Mouse (Mus musculus): ENCODE data around the gene Pla2g2c.

Gene Pla2g2c

DNA sequence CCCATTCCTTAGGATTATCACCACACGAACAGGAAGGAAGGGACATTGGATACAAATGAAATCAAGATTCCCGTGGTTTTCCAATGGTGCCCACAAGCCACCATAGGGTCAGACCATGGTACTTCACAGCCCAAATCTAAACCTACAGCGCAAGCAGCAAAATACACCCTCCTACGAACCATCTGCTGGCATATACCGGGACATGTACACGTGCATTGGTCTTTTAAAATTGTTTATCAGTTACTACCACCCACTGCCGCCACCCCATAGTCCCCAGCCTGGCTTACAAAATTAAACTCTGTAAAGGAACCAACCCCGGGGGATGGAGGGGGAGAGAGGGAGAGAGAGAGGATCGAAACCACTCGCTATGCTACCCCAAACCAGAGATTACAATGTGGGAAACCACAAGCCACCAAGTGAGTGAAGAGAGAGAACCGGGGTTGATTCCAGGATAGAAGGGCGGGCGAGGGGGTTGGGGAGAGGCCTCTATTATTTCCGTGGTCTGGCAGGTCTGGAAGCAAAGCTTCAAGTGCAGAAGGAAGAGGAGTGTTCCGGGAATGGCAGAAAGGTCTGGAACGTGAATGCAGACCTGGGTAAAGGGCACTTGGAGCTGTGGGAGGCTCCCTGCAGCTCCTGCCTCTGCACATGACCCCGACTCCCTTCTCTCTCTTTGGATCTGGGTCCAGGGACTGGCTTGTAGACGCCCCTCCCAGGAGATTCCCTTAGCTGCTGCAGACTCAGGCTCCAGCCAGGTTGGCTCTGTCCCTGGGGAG lies at the start of gene Pla2g2c:
Pla2g2c (plus strand) TSS at position 439 of the 773 bp plus-strand sequence.
- no peak for DNase-seq

DNA sequence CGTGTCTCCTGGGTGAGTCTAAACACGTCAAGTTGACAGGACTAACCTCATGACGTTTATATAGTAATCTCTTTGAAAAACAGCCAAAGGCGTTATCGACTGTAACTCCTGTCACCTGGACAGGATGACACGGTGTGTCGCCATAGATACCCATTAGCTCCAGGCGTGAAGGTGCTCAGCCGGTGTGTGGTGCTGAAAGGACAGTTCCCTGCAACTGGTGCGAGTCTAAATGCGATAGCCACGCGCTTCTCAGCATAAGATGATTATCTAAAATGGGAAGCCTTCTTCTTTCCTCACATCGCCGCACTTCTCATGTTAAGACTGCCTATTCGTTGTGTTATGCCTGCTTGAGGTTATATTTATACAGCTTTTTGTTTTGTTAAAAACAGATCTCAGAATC lies 48.1 kb upstream of the Pla2g2c start:
- DNase-seq = peak; percentile 24

DNA sequence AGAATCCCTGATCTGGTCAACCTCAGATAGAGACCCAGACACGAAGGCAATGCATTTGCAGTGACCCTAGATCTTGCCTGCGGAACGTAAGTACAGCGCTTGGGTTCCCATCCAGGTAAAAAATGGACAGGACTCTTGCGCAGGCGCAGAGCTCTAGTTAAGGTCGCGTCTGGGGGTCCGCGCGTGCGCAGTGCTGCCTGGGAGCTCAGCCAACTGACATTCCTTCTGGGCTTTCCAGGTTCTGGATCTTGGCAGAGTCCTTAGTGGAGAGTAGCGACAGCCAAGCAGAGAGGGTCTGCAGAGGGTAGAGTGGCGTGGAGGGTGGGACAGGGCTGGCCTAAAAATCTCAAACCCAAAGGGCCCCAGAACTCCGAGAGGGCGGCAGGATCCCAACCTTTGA lies 47.0 kb upstream of the Pla2g2c start:
- no peak for DNase-seq

DNA sequence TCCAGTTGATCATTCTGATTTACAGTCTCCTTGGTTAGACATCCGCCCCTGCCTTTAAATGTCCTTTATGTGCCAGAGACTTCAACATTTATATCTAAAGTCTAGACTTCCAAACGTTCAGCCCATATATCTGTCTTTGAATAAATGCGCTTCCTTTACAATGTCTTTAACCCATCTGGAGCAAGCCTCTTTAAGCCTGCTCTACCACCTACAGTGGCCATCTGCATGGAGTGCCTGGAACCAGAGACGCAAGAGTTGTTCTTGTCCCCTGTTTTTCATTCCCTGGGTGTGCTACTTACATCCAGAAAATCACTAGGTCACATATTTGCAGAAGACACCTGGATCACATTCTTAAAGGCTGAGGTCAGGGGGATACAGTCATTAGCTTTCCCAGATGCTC lies 44.5 kb upstream of the Pla2g2c start:
- no peak for DNase-seq

DNA sequence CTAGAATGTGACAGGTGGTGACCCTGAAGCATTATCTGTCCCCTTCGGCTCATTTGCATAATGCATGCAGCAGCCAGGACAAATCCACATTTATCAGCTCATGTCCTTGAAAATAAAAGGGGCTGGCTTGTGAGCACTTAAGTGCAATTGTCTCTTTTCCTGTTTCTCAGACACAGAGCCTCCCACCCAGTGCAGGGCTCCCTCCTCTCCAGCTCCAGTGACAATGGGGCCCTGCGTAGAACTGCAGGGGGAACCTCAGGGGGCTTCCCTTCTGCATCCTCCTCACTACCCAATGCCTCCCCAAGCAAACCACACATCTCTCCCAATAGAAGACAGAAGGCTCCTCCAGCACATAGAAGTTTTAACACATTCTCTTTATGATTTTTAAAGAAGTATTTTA lies 41.8 kb upstream of the Pla2g2c start:
- no peak for DNase-seq

DNA sequence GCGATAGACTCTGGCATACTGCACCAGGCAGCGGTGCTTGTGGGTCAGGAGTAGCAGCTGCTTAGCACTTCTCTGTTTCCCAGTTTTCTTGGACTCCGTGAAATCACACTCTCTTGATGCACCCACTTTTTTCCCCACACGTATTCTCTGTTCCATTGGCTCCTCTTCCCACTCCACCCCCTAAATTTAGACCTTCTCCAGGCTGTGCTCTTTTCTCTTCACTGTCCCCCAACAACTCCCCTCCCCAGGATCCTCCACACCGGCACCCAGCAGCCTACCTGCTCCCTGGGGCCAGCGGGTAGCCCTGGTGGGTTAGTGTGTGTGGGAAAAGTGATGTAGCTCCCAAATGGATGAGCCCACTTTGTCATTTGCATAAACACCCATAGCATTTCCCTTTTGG lies 38.8 kb upstream of the Pla2g2c start:
- no peak for DNase-seq

DNA sequence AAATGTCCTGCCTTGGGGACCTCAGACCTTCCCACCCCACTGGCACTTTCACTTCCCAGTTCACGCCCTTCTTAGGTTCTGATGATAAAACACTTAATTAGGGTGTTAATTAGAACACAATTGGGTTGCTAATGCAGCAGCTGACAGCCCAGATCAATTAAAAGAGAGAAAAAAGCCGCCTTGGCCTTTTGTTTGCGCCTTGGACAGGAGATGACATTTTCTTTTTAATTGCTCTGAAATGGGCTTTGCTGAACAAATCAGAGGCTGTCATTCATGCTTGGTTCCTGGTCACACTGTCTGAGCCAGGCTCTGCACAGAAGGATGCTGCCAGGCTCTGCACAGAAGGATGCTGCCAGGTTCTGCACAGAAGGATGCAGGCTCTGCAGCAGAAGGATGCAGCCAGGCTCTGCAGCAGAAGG lies 35.5 kb upstream of the Pla2g2c start:
- no peak for DNase-seq

DNA sequence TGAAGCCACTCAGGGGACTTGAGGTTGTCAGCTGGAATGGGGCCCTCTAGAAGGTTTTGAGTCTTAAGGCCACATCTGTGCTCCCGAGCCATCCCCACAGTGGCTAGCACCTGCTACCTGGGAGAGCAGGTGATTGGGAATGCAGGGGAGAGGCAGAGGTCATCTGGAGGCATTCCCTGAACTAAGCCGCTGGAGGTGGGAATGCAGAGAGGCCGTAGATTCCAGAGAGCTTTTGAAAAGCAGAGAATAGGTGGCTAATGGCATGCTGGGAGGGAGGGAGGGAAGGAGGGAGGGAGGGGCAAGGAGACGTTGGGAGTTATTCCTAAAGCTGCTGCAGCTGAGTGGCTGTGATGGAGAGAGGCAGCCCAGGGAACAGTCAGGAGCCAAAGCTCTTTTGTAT lies 34.0 kb upstream of the Pla2g2c start:
- DNase-seq = no peak

DNA sequence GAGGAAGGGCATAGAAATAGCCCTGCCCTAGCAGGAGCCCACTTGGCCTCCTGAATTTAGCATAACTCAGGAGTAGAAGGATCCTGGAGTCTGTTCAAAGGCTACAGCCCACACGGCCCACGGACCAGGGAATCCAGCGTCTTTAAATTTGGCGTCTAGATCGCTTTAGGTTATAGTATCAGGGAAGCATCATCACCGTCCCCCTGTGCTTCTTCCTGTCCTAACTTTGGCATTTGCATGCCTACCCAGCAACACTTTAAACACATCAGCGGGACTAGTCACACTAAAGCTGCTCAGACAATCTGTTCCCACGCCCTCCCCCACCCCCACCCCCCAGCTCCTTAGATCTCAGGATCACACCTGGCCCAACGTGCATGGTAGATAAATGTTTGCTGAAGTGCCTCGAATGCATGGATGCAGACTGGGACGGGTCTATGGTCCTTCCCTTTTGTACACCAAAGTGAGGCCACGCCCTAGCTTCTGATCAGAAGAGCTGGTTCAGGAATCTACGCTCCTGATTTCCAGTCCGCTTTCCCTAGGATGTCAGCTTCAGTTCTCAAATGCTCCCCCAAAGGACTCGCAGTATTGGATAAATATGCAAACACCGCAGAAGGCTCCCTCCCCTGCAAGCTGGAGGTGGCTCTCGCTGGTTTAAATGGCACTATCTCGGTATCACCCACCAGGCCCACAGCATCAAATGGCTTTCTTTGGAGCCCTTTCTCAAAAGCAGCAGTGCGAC lies 33.0 kb upstream of the Pla2g2c start:
- DNase-seq = no peak

DNA sequence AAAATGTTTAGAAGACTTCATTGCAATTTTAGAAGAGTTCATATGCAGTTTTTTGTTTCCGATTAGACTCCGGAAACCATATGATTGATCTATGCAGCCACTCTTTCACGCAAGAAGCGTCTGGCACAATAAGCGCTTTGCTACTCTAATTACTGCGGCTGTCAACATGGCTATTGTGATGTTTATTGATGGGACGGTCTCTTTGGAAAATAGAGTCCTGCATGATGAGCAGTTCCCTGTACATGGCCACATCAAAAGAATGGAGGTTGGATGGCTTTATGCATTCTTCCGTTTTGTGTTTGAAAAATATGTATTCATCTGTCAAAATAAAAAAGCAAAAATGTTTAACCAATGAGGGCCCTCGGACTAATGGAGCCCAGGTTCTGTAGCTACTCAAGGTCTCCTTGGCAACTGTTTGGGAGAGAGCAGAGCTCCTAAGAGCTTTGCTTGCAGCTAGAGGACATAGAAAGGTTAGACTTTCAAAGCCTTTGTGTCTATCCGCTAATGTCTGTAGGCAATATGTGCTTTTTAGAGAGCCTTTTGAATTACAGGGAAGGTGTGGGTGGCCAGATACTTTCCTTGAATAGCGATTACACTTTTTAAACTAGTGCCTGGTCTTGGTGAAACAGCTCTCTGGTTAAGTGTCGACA lies 31.4 kb upstream of the Pla2g2c start:
- DNase-seq = no peak

DNA sequence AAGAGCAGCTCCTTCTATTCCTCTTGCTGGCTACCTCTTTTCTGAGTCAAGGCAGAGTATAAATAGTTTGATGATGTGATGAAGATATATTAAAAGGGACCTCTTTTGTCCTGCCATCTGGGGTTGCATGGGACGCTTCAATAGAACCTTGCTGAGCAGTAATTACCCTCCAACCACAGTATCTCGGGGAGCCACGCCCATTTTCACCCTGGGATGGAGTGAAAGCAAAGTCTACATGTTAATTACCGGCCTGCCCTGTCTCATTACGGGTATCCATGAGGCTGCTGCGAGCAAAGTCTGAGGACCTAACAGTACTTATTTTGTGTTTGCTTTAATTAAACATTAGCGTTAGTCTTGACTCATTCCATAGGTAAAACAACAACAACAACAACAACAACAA lies 27.9 kb upstream of the Pla2g2c start:
- peak; percentile 36 for DNase-seq

DNA sequence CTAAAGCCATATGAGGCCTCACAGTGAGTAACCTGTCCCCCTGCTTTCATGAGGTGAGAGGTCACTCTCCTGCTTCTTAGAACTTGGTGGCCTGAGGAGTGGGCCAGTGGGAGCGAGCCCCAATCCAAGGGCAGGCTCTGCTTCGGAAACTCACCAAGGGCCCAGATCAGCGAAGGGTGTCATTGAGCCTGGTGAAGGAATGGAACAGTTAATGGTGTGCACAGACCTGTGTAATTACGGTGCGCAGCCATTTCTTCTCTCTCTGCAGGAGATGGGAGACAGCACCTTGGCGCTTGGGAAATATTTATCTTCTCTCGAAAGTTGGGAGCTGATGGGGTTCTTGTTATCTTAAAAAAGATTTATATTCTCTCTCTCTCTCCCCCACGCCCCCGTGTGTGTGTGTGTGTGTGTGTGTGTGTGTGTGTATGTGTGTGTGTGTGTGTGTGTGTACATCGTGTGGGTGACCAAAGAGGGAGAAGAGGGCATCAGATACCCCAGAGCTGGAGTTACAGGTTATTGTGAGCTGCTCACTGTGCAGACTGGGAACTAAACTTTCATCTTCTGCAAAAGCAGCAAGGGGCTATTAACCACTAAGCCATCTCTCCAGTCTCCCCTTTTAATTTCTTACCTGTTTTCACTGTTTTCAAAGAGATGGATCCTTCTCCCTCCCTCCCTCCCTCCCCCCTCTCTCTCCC lies 27.3 kb upstream of the Pla2g2c start:
- DNase-seq = no peak

DNA sequence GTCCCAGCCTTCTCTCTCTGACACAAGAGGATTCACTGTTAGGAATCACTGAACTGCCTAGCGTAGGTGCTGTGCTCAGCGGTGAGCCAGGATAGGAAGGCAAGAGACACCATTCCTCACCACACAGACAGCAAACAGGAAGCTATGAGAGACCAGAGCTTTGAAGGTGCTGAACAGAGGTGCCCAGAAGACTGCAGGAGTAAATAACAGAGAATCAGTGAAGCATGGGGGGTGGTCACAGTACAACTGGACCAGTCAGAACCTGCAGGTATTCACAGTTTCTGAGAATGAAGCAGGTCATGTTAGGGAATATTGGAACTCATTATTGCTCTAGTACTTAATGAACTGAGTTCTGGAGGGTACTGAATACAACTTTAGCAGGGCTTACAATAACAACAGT lies 26.3 kb upstream of the Pla2g2c start:
- peak; percentile 32 for DNase-seq

DNA sequence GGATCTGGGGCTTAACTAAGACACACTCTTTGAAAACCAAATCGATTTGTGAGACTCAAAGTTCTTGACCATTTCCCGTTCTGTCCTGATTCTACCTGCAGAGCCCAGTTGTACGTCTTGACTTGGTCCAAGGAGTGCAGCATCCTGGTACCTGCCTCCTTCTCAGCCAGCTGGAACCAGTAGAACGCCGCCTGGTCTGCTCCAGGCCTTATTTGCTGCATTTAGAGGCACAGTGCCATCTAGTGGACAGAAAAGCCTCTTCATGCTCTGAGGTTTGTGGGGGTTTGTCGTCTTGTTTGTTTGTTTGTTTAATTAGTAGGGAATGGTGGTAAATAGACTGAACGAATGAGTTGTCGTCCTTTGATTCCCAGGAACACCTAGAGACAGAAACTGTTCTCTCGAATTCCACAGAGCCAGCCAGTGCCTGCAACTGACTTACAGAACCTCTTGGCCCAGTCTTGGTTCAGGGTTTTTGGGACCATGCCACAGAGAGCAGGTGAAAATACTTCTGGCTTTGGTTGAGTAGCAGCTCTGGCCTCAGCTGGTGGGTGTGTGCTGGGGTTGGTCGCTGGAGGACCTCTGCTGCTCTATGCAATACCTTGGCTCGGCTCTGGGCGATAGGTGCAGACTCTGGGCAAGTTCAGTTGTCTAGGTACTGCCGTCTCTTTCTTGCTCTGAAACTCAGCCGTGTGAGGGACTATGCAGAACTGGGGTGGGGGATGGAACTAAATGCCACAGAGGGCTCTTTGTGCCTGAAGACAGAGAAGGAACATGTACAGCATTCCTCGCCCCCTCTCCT lies 24.2 kb upstream of the Pla2g2c start:
- peak; percentile 63 for DNase-seq

DNA sequence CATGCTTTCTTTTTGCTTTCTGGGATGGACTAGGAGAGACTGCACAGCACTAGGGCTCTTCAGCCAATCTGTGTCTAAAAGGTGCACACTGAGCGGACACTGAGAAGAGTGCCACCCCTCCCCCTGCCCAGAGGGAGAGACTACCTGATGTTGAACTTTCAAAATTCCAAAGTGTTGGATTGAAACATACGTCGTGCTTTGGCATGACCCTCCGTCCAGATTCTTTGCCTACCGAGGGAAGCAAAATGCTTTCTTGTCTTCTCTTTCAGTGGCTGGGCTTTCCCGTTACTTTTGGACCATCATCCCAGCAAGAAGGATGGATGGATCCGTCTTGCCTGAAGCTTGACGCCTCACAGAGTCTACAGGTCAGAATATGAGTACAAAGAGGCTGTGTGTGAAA lies 23.5 kb upstream of the Pla2g2c start:
- no peak for DNase-seq

DNA sequence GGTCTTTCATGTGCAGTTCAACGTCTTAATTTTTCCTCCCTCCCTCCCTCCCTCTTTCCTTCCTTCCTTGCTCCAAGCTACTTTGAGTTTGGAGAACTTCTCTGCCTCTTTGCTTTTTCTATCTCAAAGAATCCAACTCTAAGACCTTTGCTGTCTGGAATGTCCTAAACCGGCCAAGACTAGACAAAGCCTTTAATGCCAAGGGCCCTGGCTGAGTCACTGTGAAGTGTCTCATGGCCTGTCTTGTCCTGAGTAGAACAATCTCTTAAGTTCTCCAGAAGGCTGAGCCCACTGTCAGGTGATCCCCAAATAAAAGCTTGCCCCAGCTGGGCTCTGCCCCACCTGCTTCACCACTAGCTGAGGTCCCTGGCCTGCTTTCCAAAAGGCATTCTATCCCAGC lies 22.6 kb upstream of the Pla2g2c start:
- DNase-seq = no peak

DNA sequence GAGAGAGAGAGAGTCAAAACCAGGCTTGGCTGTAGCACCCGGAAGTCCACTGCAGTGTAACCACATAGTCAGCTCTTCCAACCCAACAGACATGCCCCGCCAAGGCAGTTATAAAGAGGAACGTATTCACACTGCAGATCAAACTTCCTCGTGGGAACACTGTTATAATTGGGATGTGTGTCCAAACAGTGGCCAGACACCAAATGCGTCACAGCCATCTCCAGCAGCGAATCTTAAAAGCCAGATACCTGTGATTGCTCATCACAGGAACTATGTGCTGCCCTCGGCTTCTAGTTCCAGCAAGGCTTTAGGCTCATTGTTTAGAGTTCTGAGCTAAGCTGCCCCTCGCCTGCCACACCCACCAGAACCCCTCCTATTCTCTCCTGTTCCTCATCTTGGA lies 22.1 kb upstream of the Pla2g2c start:
- no peak for DNase-seq

DNA sequence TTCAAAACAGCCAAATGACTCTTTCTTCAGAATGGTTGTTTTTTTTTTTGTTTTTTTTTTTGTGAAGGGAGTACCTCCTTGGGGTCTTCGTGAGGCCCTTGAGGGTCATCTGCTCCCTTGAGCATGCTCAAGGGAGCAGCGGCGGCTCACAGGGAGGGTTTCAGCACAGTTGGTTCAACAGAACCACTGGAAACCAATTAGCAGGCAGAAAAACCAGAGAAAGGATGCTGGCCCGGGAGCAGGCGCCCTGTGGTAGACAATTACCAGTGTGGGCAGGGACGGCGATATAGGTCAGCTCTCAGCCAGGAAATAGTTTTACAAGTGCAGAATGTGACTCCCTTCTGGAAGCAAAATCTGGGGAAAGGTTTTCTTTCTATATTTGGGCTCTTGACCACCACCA lies 21.0 kb upstream of the Pla2g2c start:
- no peak for DNase-seq

DNA sequence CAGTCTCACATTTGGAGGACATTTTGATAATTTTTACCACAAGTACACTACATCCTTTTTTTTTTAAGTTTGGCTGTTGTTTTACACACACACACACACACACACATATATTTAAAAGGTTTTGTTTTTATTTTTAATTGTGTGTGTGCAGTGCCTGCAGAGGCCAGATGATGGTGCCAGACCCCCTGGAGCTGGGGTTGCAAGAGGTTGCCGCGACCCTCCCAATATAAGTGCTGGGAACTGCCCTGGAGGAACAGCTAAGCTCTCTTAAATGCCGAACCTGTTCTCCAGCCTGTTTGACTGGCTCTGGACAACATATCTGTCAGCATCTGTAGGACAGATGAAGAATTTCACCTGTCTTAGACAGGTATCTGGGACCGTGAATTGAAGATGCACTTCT lies 20.4 kb upstream of the Pla2g2c start:
- no peak for DNase-seq

DNA sequence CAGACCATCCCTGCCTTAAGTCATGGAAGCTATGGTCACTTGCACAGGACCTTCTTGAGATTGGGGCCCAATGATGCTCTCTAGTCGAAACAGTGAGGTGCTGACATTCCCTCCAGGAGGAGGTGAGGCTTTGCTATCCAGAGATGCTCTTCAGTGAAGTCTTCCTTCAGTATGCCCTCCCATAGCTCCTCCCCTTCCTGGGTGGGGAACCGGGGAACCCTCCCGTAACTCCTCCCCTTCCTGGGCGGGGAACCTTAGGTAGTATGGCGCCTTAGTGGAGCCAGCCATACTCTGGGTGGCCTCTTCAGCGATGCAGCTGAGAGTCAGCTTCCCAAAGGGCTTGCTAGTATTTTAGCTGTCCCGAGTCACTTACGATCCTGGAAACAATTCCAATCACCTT lies 18.0 kb upstream of the Pla2g2c start:
- no peak for DNase-seq

DNA sequence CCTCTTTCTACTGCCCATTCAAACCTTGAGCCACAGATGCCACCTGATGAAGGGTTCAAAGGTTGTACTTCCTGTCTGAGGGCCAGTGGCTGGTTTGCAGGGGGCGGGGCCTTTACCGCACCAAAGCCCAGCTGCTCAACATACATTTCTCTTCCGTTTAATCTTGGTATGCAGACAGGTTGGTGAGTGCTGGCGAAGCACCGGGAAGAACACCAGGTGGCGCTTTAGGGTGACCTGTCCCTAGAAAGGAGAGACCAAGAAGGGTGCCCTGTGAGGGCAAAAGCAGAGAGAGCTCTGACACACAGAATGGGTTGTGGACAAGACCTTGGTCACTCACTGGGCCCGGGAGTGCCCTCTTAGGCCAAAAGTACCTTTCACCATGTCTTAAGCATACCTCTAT lies 16.0 kb upstream of the Pla2g2c start:
- peak; percentile 80 for DNase-seq

DNA sequence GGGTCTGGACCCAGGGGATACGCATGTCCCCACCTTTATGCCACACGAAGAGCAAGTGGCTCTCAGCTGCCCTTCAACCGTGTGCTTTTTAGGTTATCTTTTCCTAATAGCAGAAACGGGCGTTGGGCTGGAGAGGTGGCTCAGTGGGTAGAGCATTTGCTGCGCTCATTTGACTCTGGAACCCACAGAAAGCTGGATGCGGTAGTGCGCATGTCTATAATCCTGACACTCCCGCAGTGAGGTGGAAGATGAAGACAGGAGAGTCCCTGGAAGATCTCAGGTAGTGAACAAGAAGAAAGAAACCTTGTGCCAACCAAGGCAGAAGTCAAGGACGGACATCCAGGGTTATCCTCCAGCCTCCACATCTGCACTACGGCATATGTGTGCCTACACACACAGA lies 15.3 kb upstream of the Pla2g2c start:
- no peak for DNase-seq

DNA sequence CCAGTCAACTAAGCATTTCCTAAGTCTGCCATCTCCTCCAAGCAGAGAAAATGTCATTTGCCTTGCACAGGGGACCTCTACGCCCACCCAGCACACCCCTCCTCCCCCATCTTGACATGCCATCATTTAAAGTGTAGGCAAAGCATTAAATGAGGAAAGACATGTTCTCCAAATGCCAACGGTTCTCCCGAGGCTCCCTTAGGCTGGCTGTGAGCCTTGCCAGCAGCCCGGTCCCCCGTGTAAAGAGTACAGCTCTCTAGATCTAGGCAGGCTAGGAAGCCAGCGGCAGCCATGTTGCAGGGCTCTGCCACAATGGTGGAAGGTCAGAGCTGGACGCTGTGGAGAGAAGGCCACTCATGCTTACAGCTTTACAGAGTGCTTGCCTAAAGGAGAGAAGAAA lies 14.6 kb upstream of the Pla2g2c start:
- DNase-seq = no peak

All from kidney, adult 18-20 months (tissue).